Mouse (Mus musculus) liver, embryonic 15.5 days (tissue): ENCODE measurements around the gene Rpp40. TPM values are rescaled to one million over a fixed set of nuclear protein-coding genes. Genes with fewer than 3 reads are reported as not detected.

Experiments used
- ATAC-seq: fragments of 200-750 bp; cut with Nextera tagmentation; 2 replicates; pipeline ENCODE4 v1.8.0; 2017; ENCODE audit warnings: moderate number of reproducible peaks, mild to moderate bottlenecking, moderate library complexity; ENCODE audit not compliant: insufficient read depth
- H3K27ac ChIP-seq: fragments of 300-500 bp; sonication (generic); replicated peaks from 2 replicates; pipeline ENCODE4 v1.5.1; 2015; ENCODE audit warnings: mild to moderate bottlenecking, inconsistent platforms
- H3K27me3 ChIP-seq: fragments of 300-500 bp; sonication (generic); 2 replicates; pipeline ENCODE4 v1.6.1; 2015; ENCODE audit warnings: mild to moderate bottlenecking, inconsistent platforms
- H3K36me3 ChIP-seq: fragments of 300-500 bp; sonication (generic); replicated peaks from 2 replicates; pipeline ENCODE4 v1.6.1; 2015; ENCODE audit warnings: moderate library complexity, mild to moderate bottlenecking, inconsistent platforms
- H3K4me1 ChIP-seq: fragments of 300-500 bp; sonication (generic); replicated peaks from 2 replicates; pipeline ENCODE4 v1.6.1; 2015; ENCODE audit warnings: inconsistent platforms
- H3K4me2 ChIP-seq: fragments of 300-500 bp; sonication (generic); 2 replicates; pipeline ENCODE4 v1.6.1; 2015; ENCODE audit warnings: moderate library complexity, mild to moderate bottlenecking, inconsistent platforms
- H3K4me3 ChIP-seq: fragments of 300-500 bp; sonication (generic); replicated peaks from 2 replicates; pipeline ENCODE4 v1.5.1; 2015; ENCODE audit warnings: mild to moderate bottlenecking, inconsistent platforms
- H3K9ac ChIP-seq: fragments of 300-500 bp; sonication (generic); 2 replicates; pipeline ENCODE4 v1.6.1; 2015; ENCODE audit warnings: moderate library complexity, mild to moderate bottlenecking, inconsistent platforms
- H3K9me3 ChIP-seq: fragments of 300-500 bp; sonication (generic); replicated peaks from 2 replicates; pipeline ENCODE4 v1.6.1; 2016; ENCODE audit warnings: inconsistent platforms
- WGBS: fragments of 180-500 bp; shearing (Covaris S2); methylation state at CpG from one replicate; pipeline ENCODE4 v1.1.7; 2015; ENCODE audit warnings: mixed read lengths; ENCODE audit not compliant: insufficient replicate concordance; 5-methylcytosine and 5-hydroxymethylcytosine counted together
- polyA plus RNA-seq: library from polyadenylated mRNA; unstranded; fragments of >200 nt; fragmentation: Nextera tagmentation; extraction: Ambion mirVana; gene quantifications from 2 replicates; pipeline ENCODE4 v1.2.1, GENCODE M21; 2015

Rpp40 gene
- 5.7 and 6.1 TPM in 2 replicates for polyA plus RNA-seq

DNA sequence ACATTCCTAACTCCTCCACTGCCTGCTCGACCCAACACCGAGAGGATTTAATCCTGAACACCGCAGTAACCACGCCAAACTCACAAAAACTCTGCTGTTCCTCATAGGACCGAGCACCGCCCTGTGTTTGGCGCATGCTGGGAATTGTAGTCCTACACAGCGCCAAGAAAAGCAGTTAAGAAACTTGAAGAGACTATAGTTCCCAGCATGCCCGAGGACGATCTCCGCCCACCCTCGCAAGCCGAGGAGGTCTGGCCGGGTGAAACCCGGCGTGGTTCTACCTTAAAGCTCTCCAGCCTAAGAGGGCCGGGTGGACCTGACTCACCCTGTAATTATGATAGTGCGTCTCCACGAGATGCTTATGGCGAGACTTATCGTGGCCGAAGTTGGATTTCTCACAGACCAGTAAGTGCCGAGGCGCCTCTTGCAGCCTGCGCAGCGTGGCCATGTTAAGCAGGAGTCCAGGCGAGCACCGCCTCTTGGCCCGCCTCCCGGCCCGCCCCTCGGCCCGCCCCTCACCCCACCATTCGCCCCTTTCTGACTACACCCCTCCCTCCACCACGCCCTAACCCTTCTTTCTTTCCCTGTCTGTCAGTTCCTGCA, at the start of gene Rpp40:
Gene Rpp40 (minus strand): TSS at position 481 of the 603 bp plus-strand sequence.
- peaks cover 8% of the 10 kb centered on the region for H3K4me1 ChIP-seq
- peak within 1 kb of the TSS; percentile 25; the same call in 1 of the 2 replicates for H3K9ac ChIP-seq
- H3K9me3 ChIP-seq = no peaks in the 10 kb centered on the region
- ATAC-seq = peak; percentile 100
- H3K4me3 ChIP-seq = peak within 1 kb of the TSS; percentile 74
- H3K27me3 ChIP-seq = no peaks in the 10 kb centered on the region
- no peak within 1 kb of the TSS for H3K27ac ChIP-seq
- H3K36me3 ChIP-seq = no peaks in the 10 kb centered on the region
- WGBS = under 1% methylated on average over 35 of the region's 35 CpGs
- H3K4me2 ChIP-seq = peak within 1 kb of the TSS; percentile 74

- H3K36me3 ChIP-seq = no peaks in the 10 kb centered on the region
- H3K9ac ChIP-seq = no peak overlapping the region
- no peaks in the 10 kb centered on the region for H3K4me1 ChIP-seq
- no peak overlapping the region for H3K27ac ChIP-seq
- no peaks in the 10 kb centered on the region for H3K27me3 ChIP-seq
- no peak overlapping the region for H3K4me3 ChIP-seq
- H3K9me3 ChIP-seq = no peaks in the 10 kb centered on the region
- WGBS = 45% methylated on average over 17 of the region's 17 CpGs
- H3K4me2 ChIP-seq = no peak overlapping the region
- no peak for ATAC-seq
Observed at GRCm38 (mm10) chr13:35949814-35950455, 43.8 kb upstream of the Rpp40 start.

DNA sequence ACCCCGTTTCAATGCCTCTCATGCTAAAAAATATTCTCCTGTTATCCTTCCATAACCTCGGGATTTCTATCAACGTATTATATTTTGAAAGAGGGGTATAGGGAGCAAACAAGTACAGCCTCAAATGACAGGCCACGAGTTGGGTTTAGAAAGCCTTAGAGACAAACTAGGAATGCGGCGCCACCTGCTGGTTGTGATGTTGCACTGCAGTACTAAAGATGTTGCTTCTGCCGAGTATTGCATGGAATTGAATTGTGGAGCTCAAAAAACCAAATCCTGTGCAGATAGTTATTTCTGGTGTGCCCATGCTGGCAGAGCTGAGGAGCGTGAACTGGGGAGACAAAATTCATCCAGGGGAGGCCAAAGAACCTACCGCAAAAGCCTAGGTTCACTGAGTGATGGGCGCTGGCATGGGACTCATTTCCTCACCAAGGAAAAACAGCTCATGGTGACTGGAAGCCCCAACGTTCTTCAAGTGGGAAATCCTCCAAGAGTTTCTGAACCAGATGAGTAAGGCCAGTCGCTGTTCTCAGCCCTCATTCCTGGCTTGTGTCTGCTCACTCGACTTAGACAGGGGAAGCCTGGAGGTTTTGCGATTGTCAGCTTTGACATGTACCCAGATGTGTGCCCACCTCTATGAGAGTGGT, 41.3 kb upstream of the Rpp40 start:
- H3K4me3 ChIP-seq = no peak overlapping the region
- ATAC-seq = no peak
- no peaks in the 10 kb centered on the region for H3K36me3 ChIP-seq
- no peaks in the 10 kb centered on the region for H3K4me1 ChIP-seq
- H3K27me3 ChIP-seq = no peaks in the 10 kb centered on the region
- WGBS = 18% methylated on average over 14 of the region's 14 CpGs
- no peak overlapping the region for H3K4me2 ChIP-seq
- no peaks in the 10 kb centered on the region for H3K9me3 ChIP-seq
- no peak overlapping the region for H3K9ac ChIP-seq
- H3K27ac ChIP-seq = no peak overlapping the region

- H3K36me3 ChIP-seq = no peaks in the 10 kb centered on the region
- WGBS = 60% methylated on average over 20 of the region's 20 CpGs
- H3K4me2 ChIP-seq = no peak overlapping the region
- H3K9ac ChIP-seq = no peak overlapping the region
- no peak overlapping the region for H3K27ac ChIP-seq
- H3K4me3 ChIP-seq = no peak overlapping the region
- no peaks in the 10 kb centered on the region for H3K9me3 ChIP-seq
- no peak for ATAC-seq
- no peaks in the 10 kb centered on the region for H3K4me1 ChIP-seq
- no peaks in the 10 kb centered on the region for H3K27me3 ChIP-seq
Observed at GRCm38 (mm10) chr13:35946659-35947353, 40.6 kb upstream of the Rpp40 start.

DNA sequence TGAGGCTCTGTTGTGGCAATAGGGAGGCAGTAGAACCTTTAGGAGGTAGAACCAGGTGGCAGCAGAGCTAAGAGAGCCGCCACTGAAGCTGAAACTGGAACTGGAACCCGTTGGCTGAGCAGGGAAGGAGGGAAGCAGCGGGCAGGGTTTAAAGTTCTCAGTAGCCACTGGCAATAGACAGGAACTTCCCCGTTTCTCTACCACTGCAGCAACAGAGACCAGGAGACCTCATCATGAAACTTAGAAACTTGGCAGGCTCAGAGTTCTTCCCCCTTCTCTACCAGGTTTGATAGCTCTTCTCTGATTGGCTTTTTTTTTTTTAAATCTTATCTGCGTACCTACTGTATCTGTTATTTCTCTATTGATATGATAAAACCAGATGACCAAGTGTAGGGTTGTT, 34.8 kb upstream of the Rpp40 start:
- Histone ChIP-seq H3K9me3 (no peaks in the 10 kb centered on the region), H3K27ac (no peak overlapping the region), H3K36me3 (no peaks in the 10 kb centered on the region), H3K4me2 (no peak overlapping the region), H3K9ac (no peak overlapping the region), H3K4me3 (no peak overlapping the region), H3K4me1 (no peaks in the 10 kb centered on the region), H3K27me3 (no peaks in the 10 kb centered on the region)
- WGBS = 31% methylated on average over 5 of the region's 5 CpGs
- ATAC-seq = no peak

DNA sequence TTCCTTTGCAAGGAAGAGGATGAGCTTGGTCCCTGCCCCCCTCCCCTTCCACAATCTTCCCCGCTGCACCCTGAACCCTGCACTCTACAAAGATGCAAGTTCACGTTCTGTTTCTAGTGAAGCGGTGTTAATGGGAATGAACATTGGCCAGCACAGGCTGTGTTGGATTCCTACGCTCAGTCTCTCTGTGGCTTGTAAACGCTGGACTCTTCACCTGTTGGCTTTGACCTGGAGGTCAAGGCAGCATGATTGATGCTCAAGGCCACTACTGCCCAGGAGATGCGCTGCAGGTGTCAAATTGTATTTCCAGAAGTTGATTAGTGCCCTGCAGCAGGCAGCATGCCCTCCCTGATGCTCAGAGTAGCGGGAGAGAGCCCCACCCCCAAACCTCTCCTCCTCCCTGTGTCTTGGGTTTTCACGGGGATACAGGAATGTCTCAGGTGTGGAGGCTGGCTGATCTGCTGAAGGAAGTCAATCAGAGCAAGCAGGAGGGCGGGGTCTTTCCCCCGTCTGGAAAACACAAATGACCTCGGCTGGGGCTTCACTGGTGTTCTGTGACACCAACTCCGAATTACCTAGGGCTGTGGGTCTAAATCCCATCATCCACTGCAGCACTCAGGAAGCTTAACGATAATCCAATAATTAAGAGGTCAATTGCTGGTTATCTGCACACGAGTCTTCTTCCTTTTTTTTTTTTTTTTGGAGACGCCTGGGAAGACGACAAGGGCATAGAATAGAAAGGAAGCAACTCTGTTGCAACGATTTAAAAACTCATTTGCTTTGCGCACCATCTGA, 33.9 kb upstream of the Rpp40 start:
- Histone ChIP-seq H3K27me3 (no peaks in the 10 kb centered on the region), H3K4me2 (no peak overlapping the region), H3K4me1 (no peaks in the 10 kb centered on the region), H3K36me3 (no peaks in the 10 kb centered on the region), H3K9ac (no peak overlapping the region), H3K27ac (no peak overlapping the region), H3K4me3 (no peak overlapping the region), H3K9me3 (no peaks in the 10 kb centered on the region)
- no peak for ATAC-seq
- WGBS = 54% methylated on average over 18 of the region's 18 CpGs

DNA sequence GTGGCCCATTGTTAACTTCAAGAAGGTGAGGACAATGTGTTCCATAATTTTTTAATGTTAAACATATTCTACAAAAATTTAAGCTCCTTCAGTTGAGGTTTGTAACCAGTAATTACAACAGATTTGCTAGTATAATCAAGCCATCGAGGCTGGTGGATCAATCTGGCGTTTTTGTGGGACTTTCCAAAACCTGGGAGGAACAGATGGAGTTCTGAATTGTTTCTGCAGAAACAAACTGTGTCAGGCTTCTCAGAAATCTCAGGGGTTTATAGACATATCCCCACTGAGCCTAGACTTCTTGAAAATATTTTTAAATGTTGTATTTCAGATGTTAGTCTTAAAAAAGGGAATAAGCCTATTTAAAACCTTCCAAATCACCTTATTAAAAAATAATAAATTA, 31.8 kb upstream of the Rpp40 start:
- no peak for ATAC-seq
- WGBS = 46% methylated on average over 2 of the region's 2 CpGs
- no peaks in the 10 kb centered on the region for H3K4me1 ChIP-seq
- H3K36me3 ChIP-seq = no peaks in the 10 kb centered on the region
- H3K9ac ChIP-seq = no peak overlapping the region
- no peak overlapping the region for H3K27ac ChIP-seq
- H3K4me2 ChIP-seq = no peak overlapping the region
- no peaks in the 10 kb centered on the region for H3K27me3 ChIP-seq
- H3K9me3 ChIP-seq = no peaks in the 10 kb centered on the region
- no peak overlapping the region for H3K4me3 ChIP-seq

- Histone ChIP-seq H3K27me3 (no peaks in the 10 kb centered on the region), H3K4me3 (no peak overlapping the region), H3K4me1 (peaks cover 3% of the 10 kb centered on the region), H3K27ac (no peak overlapping the region), H3K36me3 (no peaks in the 10 kb centered on the region), H3K4me2 (no peak overlapping the region), H3K9me3 (no peaks in the 10 kb centered on the region), H3K9ac (no peak overlapping the region)
- ATAC-seq = no peak
- WGBS = 60% methylated on average over 1 of the region's 1 CpGs
Observed at GRCm38 (mm10) chr13:35911476-35911875, 5.3 kb upstream of the Rpp40 start.

- H3K27me3 ChIP-seq = no peaks in the 10 kb centered on the region
- peak overlapping the region; percentile 74 for H3K4me3 ChIP-seq
- WGBS = 2% methylated on average over 13 of the region's 13 CpGs
- peak overlapping the region; percentile 25; the same call in 1 of the 2 replicates for H3K9ac ChIP-seq
- peaks cover 8% of the 10 kb centered on the region for H3K4me1 ChIP-seq
- ATAC-seq = no peak
- H3K36me3 ChIP-seq = no peaks in the 10 kb centered on the region
- no peaks in the 10 kb centered on the region for H3K9me3 ChIP-seq
- peak overlapping the region; percentile 74 for H3K4me2 ChIP-seq
- no peak overlapping the region for H3K27ac ChIP-seq
Observed at GRCm38 (mm10) chr13:35905378-35905777, 781 bp downstream of the Rpp40 start.

DNA sequence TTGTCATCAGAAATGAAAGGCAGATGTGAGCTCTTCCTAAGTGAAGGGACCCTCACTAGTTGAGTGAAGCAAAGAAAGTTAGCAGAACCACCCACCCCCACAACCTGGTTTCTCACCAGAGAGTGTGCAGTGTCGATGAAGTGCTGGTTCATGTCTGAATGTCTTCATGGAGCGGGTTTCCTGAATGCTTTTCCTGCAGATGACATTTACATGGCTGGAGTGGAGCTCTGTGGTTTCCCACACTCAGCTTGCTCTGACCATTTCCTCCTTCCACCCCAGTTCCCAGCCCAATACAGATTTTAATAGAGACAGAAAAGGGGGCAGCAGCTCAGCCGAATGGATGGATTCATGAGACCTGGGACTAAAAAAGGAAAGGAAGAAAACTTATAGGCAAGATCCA, 13.3 kb downstream of the Rpp40 start:
- H3K4me3 ChIP-seq = no peak overlapping the region
- no peaks in the 10 kb centered on the region for H3K9me3 ChIP-seq
- H3K4me2 ChIP-seq = no peak overlapping the region
- ATAC-seq = no peak
- no peaks in the 10 kb centered on the region for H3K36me3 ChIP-seq
- no peaks in the 10 kb centered on the region for H3K4me1 ChIP-seq
- H3K27me3 ChIP-seq = no peaks in the 10 kb centered on the region
- 18% methylated on average over 3 of the region's 3 CpGs for WGBS
- no peak overlapping the region for H3K27ac ChIP-seq
- no peak overlapping the region for H3K9ac ChIP-seq
